Mouse (Mus musculus) ES-E14 (cell line): ENCODE data around the gene Pigq. TPM values are rescaled to one million over a fixed set of nuclear protein-coding genes. Genes with fewer than 3 reads are reported as not detected.

Experiments used
- DNase-seq: peaks from one replicate; pipeline ENCODE4 v3.0.0-alpha.2; 2013; ENCODE audit warnings: low read depth, low spot score
- H3K27ac ChIP-seq: 2 replicates; pipeline ENCODE4 v1.5.1; 2012; ENCODE audit warnings: low read depth, mild to moderate bottlenecking, low read length, moderate library complexity, mixed read lengths; ENCODE audit not compliant: poor library complexity, insufficient read depth, severe bottlenecking
- H3K36me3 ChIP-seq: 2 replicates; pipeline ENCODE4 v1.6.1; 2012; ENCODE audit warnings: mild to moderate bottlenecking, low read length, moderate library complexity, mixed read lengths; ENCODE audit not compliant: control insufficient read depth, poor library complexity, insufficient read depth, severe bottlenecking
- H3K4me1 ChIP-seq, 2 experiments: fragments of 150-350 bp in 1 of 2; sonication (generic) in 1 of 2; 2 replicates each; pipeline ENCODE4 v1.6.1; 2012; ENCODE audit warnings: low read length in 2 of 2, mild to moderate bottlenecking in 1 of 2, mixed read lengths in 1 of 2; ENCODE audit not compliant: control insufficient read depth in 2 of 2, insufficient read depth in 2 of 2, poor library complexity in 1 of 2
- H3K4me3 ChIP-seq, 2 experiments: fragments of 150-350 bp in 1 of 2; sonication (generic) in 1 of 2; 2 replicates each; pipeline ENCODE4 v1.5.1; 2012; ENCODE audit warnings: low read length in 2 of 2, low read depth in 1 of 2, mild to moderate bottlenecking in 1 of 2, mixed read lengths in 1 of 2; ENCODE audit not compliant: insufficient read depth in 1 of 2, poor library complexity in 1 of 2, severe bottlenecking in 1 of 2
- H3K9ac ChIP-seq: 2 replicates; pipeline ENCODE4 v1.6.1; 2012; ENCODE audit warnings: low read depth, mild to moderate bottlenecking, low read length, mixed read lengths; ENCODE audit not compliant: poor library complexity, insufficient read depth, severe bottlenecking
- H3K9me3 ChIP-seq: fragments of 150-350 bp; sonication (generic); 2 replicates; pipeline ENCODE4 v1.6.1; 2012; ENCODE audit warnings: low read depth, mild to moderate bottlenecking, low read length; ENCODE audit not compliant: control insufficient read depth, insufficient read depth
- CHD2 ChIP-seq: IDR thresholded peaks from 2 replicates; pipeline ENCODE4 v1.6.1; 2014; ENCODE audit warnings: mild to moderate bottlenecking, low read depth, low read length, inconsistent platforms
- HCFC1 ChIP-seq: IDR thresholded peaks from 2 replicates; pipeline ENCODE4 v1.6.1; 2012; ENCODE audit warnings: low read length, inconsistent platforms, borderline replicate concordance; ENCODE audit not compliant: insufficient read depth
- MAFK ChIP-seq: IDR thresholded peaks from 2 replicates; pipeline ENCODE4 v1.6.1; 2014; ENCODE audit warnings: mild to moderate bottlenecking, low read depth, low read length, inconsistent platforms; ENCODE audit not compliant: insufficient read depth
- ZC3H11A ChIP-seq: IDR thresholded peaks from 2 replicates; pipeline ENCODE4 v1.6.1; 2012; ENCODE audit warnings: low read depth, mild to moderate bottlenecking, inconsistent platforms, low read length, borderline replicate concordance
- ZNF384 ChIP-seq: IDR thresholded peaks from 2 replicates; pipeline ENCODE4 v1.6.1; 2012; ENCODE audit warnings: low read depth, low read length, inconsistent platforms
- in situ Hi-C, 2 experiments: fragments of 600-800 bp; cut with MboI; formaldehyde crosslinking; loops; one replicate each; pipeline ENCODE4 v1.15.1; 2025; ENCODE audit warnings: low sequenced_read_pairs in 2 of 2, inconsistent platforms in 1 of 2; ENCODE audit not compliant: unreplicated experiment in 2 of 2
- total RNA-seq: library from RNA; depleted of rRNA; stranded (reverse); fragments of 300-350 nt; gene quantifications from 2 replicates; pipeline ENCODE4 v1.2.3, GENCODE M21; 2012; rRNA removed

Gene Pigq
- total RNA-seq, 1 experiment = 44.4 TPM

DNA sequence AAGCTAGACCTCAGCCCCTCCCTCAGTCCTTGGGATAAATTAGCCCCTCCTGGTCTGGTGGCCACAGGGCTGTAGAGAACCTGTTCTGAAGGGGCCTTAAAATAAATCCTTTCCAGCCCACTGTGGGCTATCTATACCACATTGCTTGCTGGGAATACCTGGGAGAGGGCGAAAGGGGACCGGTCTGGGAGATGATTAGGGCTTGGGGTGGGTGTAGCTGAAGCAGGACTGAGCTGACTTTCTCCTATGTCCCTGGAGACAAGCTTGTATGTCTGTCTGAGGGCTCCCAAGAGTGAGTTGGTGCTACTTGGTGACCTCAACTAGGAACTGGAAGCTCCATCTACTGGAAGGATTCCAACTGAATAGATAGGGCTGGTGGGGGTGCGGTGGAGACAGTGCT lies 67.7 kb downstream of the Pigq start:
- no peak for TF ChIP-seq MAFK
- no peak for TF ChIP-seq HCFC1
- TF ChIP-seq ZNF384 = no peak
- no peak for TF ChIP-seq ZC3H11A
- no peak for TF ChIP-seq CHD2
- Histone ChIP-seq H3K9me3 (no peaks in the 10 kb centered on the region), H3K4me1 (peaks cover 5 to 35% of the 10 kb centered on the region in 2 experiments; a peak in 3 of 4 replicates), H3K27ac (no peak overlapping the region), H3K9ac (no peak overlapping the region), H3K36me3 (peaks cover 16% of the 10 kb centered on the region), H3K4me3 (no peak overlapping the region)
- DNase-seq = no peak
- in situ Hi-C loops = no loop called here

Other genes starting within 250 kb of the Pigq start
- gene Gng13, start 227.8 kb downstream of the Pigq start, total RNA-seq = 9.9 and 14.5 TPM in 2 replicates
- gene Chtf18, start 217.5 kb downstream of the Pigq start, total RNA-seq = 102 and 151 TPM in 2 replicates
- 7.6 and 8.7 TPM in 2 replicates for gene Rpusd1, start 217.3 kb downstream of the Pigq start, total RNA-seq
- 0.27 and 0.58 TPM in 2 replicates for gene Mslnl, start 208.9 kb downstream of the Pigq start, total RNA-seq
- gene Msln, start 190.6 kb downstream of the Pigq start, total RNA-seq = 7.5 and 16.0 TPM in 2 replicates
- 27.0 and 32.7 TPM in 2 replicates for gene Narfl, start 171.2 kb downstream of the Pigq start, total RNA-seq
- gene Haghl, start 159.3 kb downstream of the Pigq start, total RNA-seq = 14.5 and 29.5 TPM in 2 replicates
- 0.22 and 0.26 TPM in 2 replicates for gene Ccdc78, start 158.4 kb downstream of the Pigq start, total RNA-seq
- gene Fam173a, start 152.0 kb downstream of the Pigq start, total RNA-seq = 32.8 and 60.6 TPM in 2 replicates
- gene AC134908.4, start 149.3 kb downstream of the Pigq start, total RNA-seq = not detected in 2 replicates
- 46.1 and 62.7 TPM in 2 replicates for gene Metrn, start 147.8 kb downstream of the Pigq start, total RNA-seq
- 1.7 TPM in 2 replicates for gene Fbxl16, start 135.9 kb downstream of the Pigq start, total RNA-seq
- 28.6 and 43.4 TPM in 2 replicates for gene Wdr24, start 121.3 kb downstream of the Pigq start, total RNA-seq
- 25.1 and 46.4 TPM in 2 replicates for gene Jmjd8, start 116.1 kb downstream of the Pigq start, total RNA-seq
- gene Stub1, start 111.5 kb downstream of the Pigq start, total RNA-seq = 161 and 176 TPM in 2 replicates
- gene Rhbdl1, start 107.6 kb downstream of the Pigq start, total RNA-seq = 1.1 and 2.6 TPM in 2 replicates
- gene Gm20683, start 103.2 kb downstream of the Pigq start, total RNA-seq = 2.0 and 2.7 TPM in 2 replicates
- 36.8 and 52.6 TPM in 2 replicates for gene Rhot2, start 100.1 kb downstream of the Pigq start, total RNA-seq
- gene Wdr90, start 83.4 kb downstream of the Pigq start, total RNA-seq = 24.7 and 50.5 TPM in 2 replicates
- gene Mcrip2, start 76.2 kb downstream of the Pigq start, total RNA-seq = 12.3 and 12.6 TPM in 2 replicates
- 26.5 and 26.6 TPM in 2 replicates for gene Mettl26, start 69.9 kb downstream of the Pigq start, total RNA-seq
- gene Wfikkn1, start 64.1 kb downstream of the Pigq start, total RNA-seq = 3.3 TPM in 2 replicates
- gene Rab40c, start 25.2 kb downstream of the Pigq start, total RNA-seq = 14.6 and 15.7 TPM in 2 replicates
- 0.16 and 0.18 TPM in 2 replicates for gene Nhlrc4, start within 50 bp of the Pigq start, total RNA-seq
- not detected in 2 replicates for gene A930017K11Rik, start 7.6 kb upstream of the Pigq start, total RNA-seq
- 18.0 and 19.0 TPM in 2 replicates for gene Capn15, start 40.9 kb upstream of the Pigq start, total RNA-seq
- gene Rab11fip3, start 124.6 kb upstream of the Pigq start, total RNA-seq = 9.4 and 11.2 TPM in 2 replicates
- gene Decr2, start 145.4 kb upstream of the Pigq start, total RNA-seq = 12.6 and 15.2 TPM in 2 replicates
- 96.4 and 133 TPM in 2 replicates for gene Nme4, start 150.7 kb upstream of the Pigq start, total RNA-seq
- 22.3 and 28.5 TPM in 2 replicates for gene Tmem8, start 168.4 kb upstream of the Pigq start, total RNA-seq
- gene Mrpl28, start 178.6 kb upstream of the Pigq start, total RNA-seq = 154 and 156 TPM in 2 replicates
- 33.6 and 38.9 TPM in 2 replicates for gene Axin1, start 193.8 kb upstream of the Pigq start, total RNA-seq